Mouse (Mus musculus) left cerebral cortex, adult 18-20 months (tissue): ENCODE data around the gene Tmem176a. TPM values are rescaled to one million over a fixed set of nuclear protein-coding genes. Genes with fewer than 3 reads are reported as not detected.
"Not testable (repeated sequence)": the region's sequence is repeated elsewhere in the genome, so short reads cannot be mapped to it uniquely, and the experiment has no call there.

Experiments
- DNase-seq, 2 experiments: peaks; one replicate each; pipeline ENCODE4 v3.0.0; 2021 to 2022; ENCODE audit warnings: low spot score in 2 of 2, mixed read lengths in 1 of 2
- long read RNA-seq, 2 experiments: library from polyadenylated mRNA; stranded (forward); transcript quantifications; one replicate each; pipeline ENCODE4 v2.0.0; 2021
- total RNA-seq, 2 experiments: library from RNA; stranded (reverse); gene quantifications; 2 replicates each; pipeline ENCODE4 v1.2.3; 2021

The Tmem176a gene
- total RNA-seq = 10 to 100 TPM; 28.9 to 40.9 TPM
- long read RNA-seq, experiment 1, transcript Tmem176a-201 (7 exons, 1,540 nt) = major isoform, 31 of 32 reads
- long read RNA-seq, experiment 1, partial matches to known transcripts = 0 of 32 reads
- long read RNA-seq, experiment 1, other reads (novel, unspliced or antisense) = 0 of 32 reads
- long read RNA-seq, experiment 2, transcript Tmem176a-201 (7 exons, 1,540 nt) = major isoform, 30 of 32 reads
- long read RNA-seq, experiment 2, partial matches to known transcripts = 1 of 32 reads
- long read RNA-seq, experiment 2, other reads (novel, unspliced or antisense) = 0 of 32 reads

- DNase-seq = no peak
Measured at GRCm38 (mm10) chr6:48840371-48840969, at the start of gene Tmem176a. Tmem176a (plus strand) TSS chr6:48840919.

- no peak for DNase-seq
Measured at GRCm38 (mm10) chr6:48801897-48802296, 38.8 kb upstream of the Tmem176a start.

GRCm38 (mm10) chr6:48803406-48804051 lies 37.2 kb upstream of the Tmem176a start:
- no peak for DNase-seq

- DNase-seq = no peak
Measured at GRCm38 (mm10) chr6:48804346-48804745, 36.4 kb upstream of the Tmem176a start.

GRCm38 (mm10) chr6:48806746-48807145 lies 34.0 kb upstream of the Tmem176a start:
- DNase-seq = no peak

- no peak for DNase-seq
Measured at GRCm38 (mm10) chr6:48809494-48810219, 31.1 kb upstream of the Tmem176a start.

GRCm38 (mm10) chr6:48815013-48815412 lies 25.7 kb upstream of the Tmem176a start:
- no peak for DNase-seq

- DNase-seq = peak; percentile 50 to 71
Measured at GRCm38 (mm10) chr6:48817815-48818214, 22.9 kb upstream of the Tmem176a start.

GRCm38 (mm10) chr6:48821991-48822785 lies 18.5 kb upstream of the Tmem176a start:
- not testable (repeated sequence) for DNase-seq

- no peak for DNase-seq
Measured at GRCm38 (mm10) chr6:48825016-48825415, 15.7 kb upstream of the Tmem176a start.

GRCm38 (mm10) chr6:48828976-48829375 lies 11.7 kb upstream of the Tmem176a start:
- no peak for DNase-seq

- no peak for DNase-seq
Measured at GRCm38 (mm10) chr6:48829651-48830050, 11.1 kb upstream of the Tmem176a start.

- DNase-seq = no peak
Measured at GRCm38 (mm10) chr6:48830241-48830640, 10.5 kb upstream of the Tmem176a start.

- DNase-seq = no peak
Measured at GRCm38 (mm10) chr6:48831141-48831540, 9.6 kb upstream of the Tmem176a start.

- DNase-seq = no peak
Measured at GRCm38 (mm10) chr6:48832426-48832825, 8.3 kb upstream of the Tmem176a start.

- no peak for DNase-seq
Measured at GRCm38 (mm10) chr6:48833515-48833914, 7.2 kb upstream of the Tmem176a start.

- DNase-seq = no peak
Measured at GRCm38 (mm10) chr6:48835241-48835640, 5.5 kb upstream of the Tmem176a start.

GRCm38 (mm10) chr6:48836146-48836545 lies 4.6 kb upstream of the Tmem176a start:
- DNase-seq = no peak

- DNase-seq = no peak
Measured at GRCm38 (mm10) chr6:48837516-48837915, 3.2 kb upstream of the Tmem176a start.

GRCm38 (mm10) chr6:48838321-48839080 lies 2.2 kb upstream of the Tmem176a start:
- DNase-seq = no peak
